Mouse (Mus musculus) lung, adult 2 months (tissue): ENCODE measurements around the gene Pear1.

Experiments used
- CTCF ChIP-seq: fragments of 200-500 bp; IDR thresholded peaks from 2 replicates; pipeline ENCODE4 v1.5.1; 2011; ENCODE audit warnings: mild to moderate bottlenecking, low read length, control low read depth; ENCODE audit not compliant: insufficient read depth
- POLR2A ChIP-seq: fragments of 200-500 bp; IDR thresholded peaks from 2 replicates; pipeline ENCODE4 v1.6.1; 2011; ENCODE audit warnings: low read depth, mild to moderate bottlenecking, control low read depth, low read length, borderline replicate concordance; ENCODE audit errors: extremely low read depth

- TF ChIP-seq POLR2A (no peak), CTCF (peak; percentile 77)
Observed at GRCm38 (mm10) chr3:87755964-87756363, 68.1 kb downstream of the Pear1 start.
